Mouse (Mus musculus) cerebellum, adult 11-12 months (tissue): ENCODE data around the gene Foxd4.

ENCODE experiments used
- DNase-seq: peaks from one replicate; pipeline ENCODE4 v3.0.0; 2022

Foxd4 gene

GRCm38 (mm10) chr19:24873873-24874272, 27.1 kb downstream of the Foxd4 start:
- DNase-seq = no peak

GRCm38 (mm10) chr19:24871037-24871635, 29.9 kb downstream of the Foxd4 start:
- DNase-seq = no peak

GRCm38 (mm10) chr19:24865436-24865835, 35.6 kb downstream of the Foxd4 start:
- no peak for DNase-seq

GRCm38 (mm10) chr19:24861612-24862451, 39.2 kb downstream of the Foxd4 start, which contains the start of gene Pgm5:
Gene Pgm5 (minus strand): TSS chr19:24861855.
- no peak for DNase-seq

GRCm38 (mm10) chr19:24861276-24861611, 39.8 kb downstream of the Foxd4 start:
- no peak for DNase-seq

- no peak for DNase-seq
Measured at GRCm38 (mm10) chr19:24851456-24852315, 49.3 kb downstream of the Foxd4 start.
